ENCODE assay signal across 9 mouse cellular contexts in the genomic region with DNA sequence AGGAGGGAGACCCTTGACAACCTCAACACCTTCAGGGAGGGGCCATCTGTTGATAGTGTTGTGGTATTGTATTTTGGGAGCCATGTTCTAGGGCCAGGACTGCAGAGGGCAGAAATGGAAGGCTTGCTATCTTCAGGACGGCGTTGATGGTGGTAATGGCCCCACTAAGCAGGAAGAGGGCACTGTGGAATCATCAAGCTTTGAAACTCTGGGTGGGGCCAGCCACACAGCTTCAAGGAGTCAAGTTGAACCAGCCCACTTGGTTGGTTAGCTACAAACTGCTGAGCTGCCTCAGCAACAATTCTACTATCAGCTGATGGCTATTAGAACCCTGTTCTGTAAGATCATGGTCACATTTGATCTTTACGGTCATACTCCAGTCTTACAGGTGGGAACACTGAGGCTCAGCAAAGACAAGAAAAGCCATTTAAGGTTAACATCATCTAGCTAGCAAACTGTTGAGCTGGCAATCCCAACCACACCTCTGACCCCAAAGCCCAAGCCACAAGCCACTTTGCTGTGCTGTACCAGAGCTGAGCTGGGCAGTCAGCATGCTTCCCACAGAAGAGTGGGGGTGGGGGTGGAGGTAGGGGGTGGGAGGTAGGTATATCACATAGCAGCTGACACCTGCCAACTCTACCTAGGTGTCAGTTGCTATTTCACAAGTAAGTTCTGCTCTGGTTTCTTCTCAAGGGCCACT.
DNase-seq lines count a peak whose midpoint lies in the region; ATAC-seq and TF ChIP-seq lines count a peak whose summit lies in the region.
"Had no signal": no experiment of that assay in that cellular context is flagged by ENCODE, and none has a peak within 500 bp of the region (broad histone marks: within the 10 kb centered on the region; RNA-seq: fewer than 3 reads in every experiment).

No protein-coding gene starts in this region.

- H3K27me3 ChIP-seq in hindbrain, postnatal 0 days (ENCODE audit: insufficient read depth, low read length): no peaks in the 10 kb centered on the region
- H3K27me3 ChIP-seq in hindbrain, embryonic 11.5 days (ENCODE audit: control insufficient read depth, insufficient read depth, low read length): no peaks in the 10 kb centered on the region
- no peaks in the 10 kb centered on the region for H3K27me3 ChIP-seq in forebrain, embryonic 16.5 days (replicated peaks; ENCODE audit: control insufficient read depth, insufficient read depth, low read length)
- H3K27me3 ChIP-seq: hindbrain, embryonic 15.5 days had no signal

- no peak overlapping the region for H3K4me3 ChIP-seq in hindbrain, postnatal 0 days (ENCODE audit: low read length)
- no peak overlapping the region for H3K4me3 ChIP-seq in hindbrain, embryonic 11.5 days (ENCODE audit: low read depth, low read length)
- H3K4me3 ChIP-seq in macrophage (ENCODE audit: inconsistent target): no peak overlapping the region
- no peak overlapping the region for H3K4me3 ChIP-seq in forebrain, embryonic 16.5 days (replicated peaks; ENCODE audit: low read length)
- H3K4me3 ChIP-seq: hindbrain, embryonic 15.5 days had no signal

- H3K9ac ChIP-seq in hindbrain, postnatal 0 days (replicated peaks; ENCODE audit: low read length): no peak overlapping the region
- H3K9ac ChIP-seq in hindbrain, embryonic 11.5 days (ENCODE audit: low read depth, low read length): no peak overlapping the region
- H3K9ac ChIP-seq in forebrain, embryonic 16.5 days (replicated peaks; ENCODE audit: low read depth, low read length): no peak overlapping the region
- H3K9ac ChIP-seq: hindbrain, embryonic 15.5 days had no signal

- peak; percentile 54 for DNase-seq in hindbrain, postnatal 0 days (ENCODE audit: low spot score)
- no peak for DNase-seq in hindbrain, embryonic 11.5 days (ENCODE audit: low spot score)
- DNase-seq in cerebellum, postnatal 10 days: peak; percentile 53 to 59
- DNase-seq in thymus, postnatal 0 days (ENCODE audit: low spot score): peak; percentile 65
- DNase-seq in Muller cell, postnatal 12 days (ENCODE audit: inconsistent ontology term): no peak

- no peaks in the 10 kb centered on the region for H3K9me3 ChIP-seq in hindbrain, postnatal 0 days (ENCODE audit: low read length)
- H3K9me3 ChIP-seq in hindbrain, embryonic 11.5 days (ENCODE audit: control insufficient read depth, low read length): no peaks in the 10 kb centered on the region
- no peaks in the 10 kb centered on the region for H3K9me3 ChIP-seq in forebrain, embryonic 16.5 days (ENCODE audit: control insufficient read depth, low read length)
- H3K9me3 ChIP-seq: hindbrain, embryonic 15.5 days had no signal

- H3K36me3 ChIP-seq in hindbrain, postnatal 0 days (ENCODE audit: insufficient read depth, low read length): no peaks in the 10 kb centered on the region
- H3K36me3 ChIP-seq in hindbrain, embryonic 11.5 days (ENCODE audit: control insufficient read depth, insufficient read depth, low read length): no peaks in the 10 kb centered on the region
- H3K36me3 ChIP-seq in macrophage (ENCODE audit: inconsistent target): no peaks in the 10 kb centered on the region
- H3K36me3 ChIP-seq in forebrain, embryonic 16.5 days (ENCODE audit: control insufficient read depth, insufficient read depth): no peaks in the 10 kb centered on the region
- H3K36me3 ChIP-seq: hindbrain, embryonic 15.5 days had no signal

- ATAC-seq in hindbrain, postnatal 0 days: 0 out of 2 replicates have a peak, but pooled peaks have one; percentile 38
- ATAC-seq in hindbrain, embryonic 11.5 days (ENCODE audit: low FRiP score): no peak
- peak; percentile 31 for ATAC-seq in CD4-positive, CD25-positive, alpha-beta regulatory T cell, adult 4 months
- no peak for ATAC-seq in forebrain, embryonic 16.5 days

- no peak overlapping the region for H3K27ac ChIP-seq in hindbrain, postnatal 0 days
- H3K27ac ChIP-seq in hindbrain, embryonic 11.5 days (ENCODE audit: low read depth, low read length): no peak overlapping the region
- peak overlapping the region; percentile 97 for H3K27ac ChIP-seq in macrophage
- no peak overlapping the region for H3K27ac ChIP-seq in forebrain, embryonic 16.5 days (ENCODE audit: low read length)
- H3K27ac ChIP-seq: hindbrain, embryonic 15.5 days had no signal

- no peaks in the 10 kb centered on the region for H3K4me1 ChIP-seq in hindbrain, postnatal 0 days (ENCODE audit: insufficient read depth, low read length)
- H3K4me1 ChIP-seq in hindbrain, embryonic 11.5 days (replicated peaks; ENCODE audit: control insufficient read depth, insufficient read depth, low read length): no peaks in the 10 kb centered on the region; the same call in 1 of the 2 replicates
- H3K4me1 ChIP-seq in forebrain, embryonic 16.5 days (replicated peaks; ENCODE audit: control insufficient read depth, insufficient read depth, low read length): 0 out of 2 replicates have a peak, but pooled peaks cover 3% of the 10 kb centered on the region
- H3K4me1 ChIP-seq: hindbrain, embryonic 15.5 days had no signal

- H3K79me2 ChIP-seq in macrophage (ENCODE audit: inconsistent target): no peaks in the 10 kb centered on the region

- WGBS in hindbrain, postnatal 0 days: 84% methylated on average over 3 of the region's 3 CpGs
- WGBS in hindbrain, embryonic 11.5 days: 95% methylated on average over 3 of the region's 3 CpGs
- 15% methylated on average over 3 of the region's 3 CpGs for WGBS in macrophage (ENCODE audit: missing documents)
- WGBS in forebrain, embryonic 16.5 days: 91% methylated on average over 3 of the region's 3 CpGs

- peak; percentile 68 for TF ChIP-seq CTCF in hindbrain, postnatal 0 days (IDR thresholded peaks at IDR 0.05; ENCODE audit: low read depth)

- H3K4me2 ChIP-seq in hindbrain, postnatal 0 days (ENCODE audit: low read depth, low read length): no peak overlapping the region
- no peak overlapping the region for H3K4me2 ChIP-seq in hindbrain, embryonic 11.5 days (replicated peaks; ENCODE audit: low read depth, low read length)
- no peak overlapping the region for H3K4me2 ChIP-seq in forebrain, embryonic 16.5 days (ENCODE audit: low read length)
- H3K4me2 ChIP-seq: hindbrain, embryonic 15.5 days had no signal

Comparison
In these comparisons a context has a peak if more than half of its experiments do, and no peak if none do; other contexts are left out.
1. ATAC-seq: peak in hindbrain, postnatal 0 days (single experiment) and CD4-positive, CD25-positive, alpha-beta regulatory T cell, adult 4 months (single experiment); none in hindbrain, embryonic 11.5 days (single experiment) and forebrain, embryonic 16.5 days (single experiment).
2. DNase-seq: peak in hindbrain, postnatal 0 days (single experiment), cerebellum, postnatal 10 days (2 of 2) and thymus, postnatal 0 days (single experiment); none in hindbrain, embryonic 11.5 days (single experiment) and Muller cell, postnatal 12 days (single experiment).